Mouse (Mus musculus): ENCODE data around the gene Casp8ap2.

GRCm38 (mm10) chr4:32587543-32587942, 27.7 kb upstream of the Casp8ap2 start:
- TF ChIP-seq CTCF (IDR thresholded peaks at IDR 0.05; ENCODE audit: extremely low read depth, insufficient read depth, low read length): no peak
- TF ChIP-seq POLR2A (IDR thresholded peaks at IDR 0.05; ENCODE audit: extremely low read depth, insufficient read depth, low read length): no peak
